Mouse (Mus musculus) hindbrain, embryonic 10.5 days (tissue): ENCODE measurements around the gene Pde4a. TPM values are rescaled to one million over a fixed set of nuclear protein-coding genes. Genes with fewer than 3 reads are reported as not detected.

Experiments
- DNase-seq: peaks from one replicate; pipeline ENCODE4 v3.0.0-alpha.2; 2017; ENCODE audit warnings: low spot score
- H3K27ac ChIP-seq: fragments of 300-500 bp; sonication (generic); 2 replicates; pipeline ENCODE4 v1.5.1; 2016; ENCODE audit warnings: mild to moderate bottlenecking, moderate library complexity
- H3K27me3 ChIP-seq: fragments of 300-500 bp; sonication (generic); 2 replicates; pipeline ENCODE4 v1.6.1; 2016; ENCODE audit warnings: mild to moderate bottlenecking; ENCODE audit not compliant: poor library complexity, insufficient read depth, severe bottlenecking
- H3K36me3 ChIP-seq: fragments of 300-500 bp; sonication (generic); 2 replicates; pipeline ENCODE4 v1.6.1; 2016; ENCODE audit warnings: mild to moderate bottlenecking, moderate library complexity
- H3K4me1 ChIP-seq: fragments of 300-500 bp; sonication (generic); replicated peaks from 2 replicates; pipeline ENCODE4 v1.6.1; 2016; ENCODE audit warnings: mild to moderate bottlenecking
- H3K4me3 ChIP-seq: fragments of 300-500 bp; sonication (generic); 2 replicates; pipeline ENCODE4 v1.5.1; 2016; ENCODE audit warnings: mild to moderate bottlenecking, moderate library complexity
- H3K9me3 ChIP-seq: fragments of 300-500 bp; sonication (generic); 2 replicates; pipeline ENCODE4 v1.6.1; 2016; ENCODE audit warnings: mild to moderate bottlenecking, moderate library complexity
- WGBS: fragments of 180-500 bp; shearing (Covaris S2); methylation state at CpG from one replicate; pipeline ENCODE4 v1.1.7; 2016; 5-methylcytosine and 5-hydroxymethylcytosine counted together
- polyA plus RNA-seq: library from polyadenylated mRNA; unstranded; fragments of >200 nt; fragmentation: Nextera tagmentation; extraction: Ambion mirVana; gene quantifications from 2 replicates; pipeline ENCODE4 v1.2.1, GENCODE M21; 2016

Gene Pde4a
- polyA plus RNA-seq, 1 experiment from 2014 or later: 6.5 TPM

DNA sequence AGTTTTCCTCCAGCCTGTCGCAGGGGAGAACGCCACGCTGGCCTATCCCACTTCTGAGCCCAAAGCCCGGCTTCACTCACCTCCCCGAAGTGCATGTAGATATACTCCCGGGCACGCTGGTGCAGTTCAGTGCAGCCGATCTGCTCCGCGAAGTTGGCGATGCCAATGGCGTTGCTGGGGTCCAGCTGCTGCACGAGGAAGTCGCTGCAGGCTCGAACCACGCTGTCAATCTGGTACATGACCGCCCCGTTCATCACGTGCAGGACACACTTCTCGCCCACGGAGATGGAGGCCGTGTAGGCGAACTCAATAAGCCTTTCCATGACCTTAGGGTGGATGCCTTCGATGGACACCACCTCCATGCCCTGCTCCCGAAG, 71.5 kb downstream of the Pde4a start:
- H3K27ac ChIP-seq: peak overlapping the region; percentile 98; the same call in 1 of the 2 replicates
- DNase-seq: no peak
- peaks cover 30% of the 10 kb centered on the region for H3K4me1 ChIP-seq
- no peaks in the 10 kb centered on the region for H3K9me3 ChIP-seq
- peaks cover 46% of the 10 kb centered on the region for H3K36me3 ChIP-seq
- WGBS: 87% methylated on average over 25 of the region's 25 CpGs
- H3K27me3 ChIP-seq: peaks cover 30% of the 10 kb centered on the region
- H3K4me3 ChIP-seq: peak overlapping the region; percentile 82

DNA sequence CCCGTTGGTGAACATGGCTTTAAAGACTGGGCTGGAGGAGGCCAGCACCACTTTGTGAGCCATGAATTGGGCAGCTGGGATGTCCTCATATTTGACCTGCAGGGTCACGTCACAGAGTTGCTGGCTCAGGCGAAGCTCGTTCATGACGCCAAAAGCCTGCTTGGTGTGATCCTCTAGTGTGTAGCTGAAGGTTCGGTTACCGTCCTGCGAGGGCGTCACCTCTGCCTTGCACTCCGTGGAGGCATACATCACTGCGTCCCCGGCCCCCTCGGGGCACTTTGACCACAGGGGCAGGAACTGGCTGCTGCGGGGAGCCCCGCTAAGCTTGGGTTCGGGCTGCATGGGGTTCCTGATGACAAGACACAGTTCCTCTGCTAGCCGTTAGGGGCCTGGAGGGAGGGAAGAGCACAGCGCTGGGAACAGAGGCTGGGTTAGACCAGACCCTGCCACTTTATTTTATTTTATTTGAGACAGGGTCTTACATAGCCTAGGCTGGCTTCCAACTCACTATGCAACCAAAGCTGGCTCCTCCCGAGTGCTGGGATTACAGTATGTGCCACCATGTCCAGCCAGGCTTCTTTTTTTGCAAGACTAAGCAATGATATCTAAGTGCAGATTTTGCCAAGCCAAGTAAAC, 72.0 kb downstream of the Pde4a start:
- Histone ChIP-seq H3K4me1 (peaks cover 30% of the 10 kb centered on the region), H3K27ac (peak overlapping the region; percentile 98), H3K36me3 (peaks cover 42% of the 10 kb centered on the region), H3K9me3 (0 out of 2 replicates have a peak, but pooled peaks cover under 1% of the 10 kb centered on the region), H3K4me3 (peak overlapping the region; percentile 82), H3K27me3 (peaks cover 35% of the 10 kb centered on the region)
- peak; percentile 57 for DNase-seq
- 19% methylated on average over 19 of the region's 19 CpGs for WGBS

DNA sequence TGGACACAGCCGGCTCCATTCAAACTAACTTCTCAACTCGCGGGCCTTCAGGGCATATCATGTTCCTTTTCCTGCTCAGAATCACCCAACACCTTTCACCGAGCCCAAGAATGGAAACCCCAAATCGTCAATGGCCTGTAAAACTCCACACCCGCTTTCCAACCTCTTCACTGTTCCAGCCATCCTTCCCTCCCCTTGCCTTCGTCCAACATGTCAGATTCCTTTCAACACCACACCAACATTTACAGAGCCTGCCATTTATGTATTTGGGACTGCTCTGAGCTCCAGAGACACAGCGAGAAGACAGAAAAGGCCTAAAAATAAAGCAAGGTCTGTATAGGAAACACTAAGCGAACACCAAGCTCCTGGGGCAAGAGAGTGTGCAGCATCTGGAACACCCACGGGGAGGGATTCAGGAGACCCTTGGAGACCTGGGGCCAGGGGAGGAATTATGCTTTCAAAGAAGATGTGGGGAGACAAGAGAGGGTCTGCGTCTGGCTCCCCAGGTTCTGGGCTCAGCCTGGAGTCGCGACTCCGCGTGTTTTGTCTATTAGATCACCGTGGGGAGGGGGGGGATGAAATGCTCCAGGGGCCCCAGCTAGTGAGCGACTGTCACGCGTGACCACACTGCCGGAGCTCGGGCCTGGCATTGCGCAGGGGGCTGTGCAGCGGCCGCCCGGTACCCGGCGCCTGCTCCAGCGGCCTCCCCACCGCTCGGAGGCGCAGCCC, 72.7 kb downstream of the Pde4a start:
- peak; percentile 59 for DNase-seq
- Histone ChIP-seq H3K9me3 (0 out of 2 replicates have a peak, but pooled peaks cover 5% of the 10 kb centered on the region), H3K27me3 (peaks cover 42% of the 10 kb centered on the region), H3K4me3 (peak overlapping the region; percentile 82), H3K4me1 (peaks cover 30% of the 10 kb centered on the region), H3K27ac (peak overlapping the region; percentile 98), H3K36me3 (peaks cover 35% of the 10 kb centered on the region)
- 2% methylated on average over 31 of the region's 31 CpGs for WGBS

DNA sequence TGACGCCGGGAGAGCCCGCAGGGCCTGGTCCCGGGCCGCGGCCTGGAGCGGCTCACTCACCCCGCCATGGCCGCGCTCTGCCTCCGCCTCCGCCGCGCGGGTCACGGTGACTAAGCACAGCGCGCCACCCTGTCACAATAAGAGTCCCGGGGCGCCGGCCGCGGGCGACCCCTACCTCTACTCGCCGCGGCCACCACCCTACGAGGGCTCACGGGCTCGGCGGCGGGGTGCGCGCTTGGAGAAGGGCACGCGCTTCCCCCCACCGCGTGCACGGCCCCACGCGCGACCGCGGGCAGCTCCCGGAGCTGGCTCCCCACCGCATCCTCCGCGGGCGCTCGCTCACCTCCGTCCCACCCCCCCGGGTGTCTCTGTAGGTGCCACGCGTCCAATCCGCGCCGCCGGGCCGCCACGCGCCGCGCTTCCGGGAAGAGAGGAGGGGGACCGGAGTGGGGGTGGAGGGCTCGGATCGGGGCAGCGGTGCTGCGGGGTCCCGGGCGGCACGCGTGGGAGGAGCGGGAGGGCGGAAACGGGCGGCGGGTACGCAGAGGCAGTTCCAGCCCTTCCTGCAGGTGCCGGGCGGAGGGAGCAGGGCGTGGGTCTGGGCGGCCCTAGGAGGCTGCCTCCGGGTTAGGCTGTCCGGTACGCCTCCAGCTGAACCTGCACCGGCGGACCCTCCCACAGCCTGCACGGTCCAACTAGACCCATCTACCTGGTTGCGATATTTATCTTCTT, 73.4 kb downstream of the Pde4a start, which contains the start of gene Keap1:
Gene Keap1, minus strand, starts transcription at position 629 of the 732 bp plus-strand sequence.
- Histone ChIP-seq H3K9me3 (0 out of 2 replicates have a peak, but pooled peaks cover 5% of the 10 kb centered on the region), H3K4me1 (peaks cover 33% of the 10 kb centered on the region), H3K27me3 (peaks cover 43% of the 10 kb centered on the region), H3K27ac (peak within 1 kb of the TSS; percentile 98), H3K36me3 (peaks cover 28% of the 10 kb centered on the region), H3K4me3 (peak within 1 kb of the TSS; percentile 82)
- under 1% methylated on average over 90 of the region's 90 CpGs for WGBS
- DNase-seq: peak; percentile 83

DNA sequence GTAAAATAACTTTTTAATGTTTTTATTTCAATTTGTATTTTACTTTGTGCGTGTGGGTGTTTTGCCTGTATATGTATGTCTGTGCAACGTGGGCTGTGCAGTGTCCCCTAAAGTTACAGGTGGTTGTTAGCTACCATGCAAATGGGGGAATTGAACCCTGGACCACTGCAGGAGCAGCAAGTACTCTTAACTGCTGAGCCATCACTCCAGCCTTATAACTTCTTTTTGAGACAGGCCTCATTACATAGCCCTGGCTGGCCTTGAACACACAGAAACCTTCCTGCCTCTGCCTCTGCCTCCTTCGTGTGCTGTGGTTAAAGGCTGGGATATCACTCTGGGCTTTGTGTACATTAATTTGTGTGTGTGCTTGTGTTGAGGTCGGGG, 73.9 kb downstream of the Pde4a start:
- DNase-seq: no peak
- 44% methylated on average over 4 of the region's 4 CpGs for WGBS
- 0 out of 2 replicates have a peak, but pooled peaks cover 5% of the 10 kb centered on the region for H3K9me3 ChIP-seq
- H3K36me3 ChIP-seq: peaks cover 22% of the 10 kb centered on the region
- peak overlapping the region; percentile 82 for H3K4me3 ChIP-seq
- H3K27me3 ChIP-seq: peaks cover 48% of the 10 kb centered on the region
- peaks cover 38% of the 10 kb centered on the region for H3K4me1 ChIP-seq
- peak overlapping the region; percentile 98; the same call in 1 of the 2 replicates for H3K27ac ChIP-seq

DNA sequence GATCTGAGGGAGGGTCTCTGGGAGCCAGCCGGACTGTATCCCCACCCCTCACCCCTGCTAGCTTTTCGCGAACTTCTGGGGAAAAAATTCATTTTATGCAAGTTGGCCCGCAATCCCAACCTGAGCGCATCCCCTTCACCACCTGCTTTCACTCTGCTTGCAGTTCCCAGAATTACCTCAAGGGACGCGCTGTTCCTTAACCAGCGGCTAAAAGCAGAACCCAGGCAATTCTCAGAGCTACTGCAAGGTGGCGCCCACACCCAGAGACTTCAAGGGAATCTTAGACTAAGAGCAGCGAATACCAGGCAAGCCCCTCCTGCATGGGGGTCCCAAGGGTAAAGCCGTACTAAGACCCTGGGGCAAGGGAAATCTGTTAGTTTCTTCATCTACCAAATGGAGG, 75.8 kb downstream of the Pde4a start:
- Histone ChIP-seq H3K9me3 (0 out of 2 replicates have a peak, but pooled peaks cover 5% of the 10 kb centered on the region), H3K27me3 (peaks cover 67% of the 10 kb centered on the region), H3K4me3 (no peak overlapping the region)

DNA sequence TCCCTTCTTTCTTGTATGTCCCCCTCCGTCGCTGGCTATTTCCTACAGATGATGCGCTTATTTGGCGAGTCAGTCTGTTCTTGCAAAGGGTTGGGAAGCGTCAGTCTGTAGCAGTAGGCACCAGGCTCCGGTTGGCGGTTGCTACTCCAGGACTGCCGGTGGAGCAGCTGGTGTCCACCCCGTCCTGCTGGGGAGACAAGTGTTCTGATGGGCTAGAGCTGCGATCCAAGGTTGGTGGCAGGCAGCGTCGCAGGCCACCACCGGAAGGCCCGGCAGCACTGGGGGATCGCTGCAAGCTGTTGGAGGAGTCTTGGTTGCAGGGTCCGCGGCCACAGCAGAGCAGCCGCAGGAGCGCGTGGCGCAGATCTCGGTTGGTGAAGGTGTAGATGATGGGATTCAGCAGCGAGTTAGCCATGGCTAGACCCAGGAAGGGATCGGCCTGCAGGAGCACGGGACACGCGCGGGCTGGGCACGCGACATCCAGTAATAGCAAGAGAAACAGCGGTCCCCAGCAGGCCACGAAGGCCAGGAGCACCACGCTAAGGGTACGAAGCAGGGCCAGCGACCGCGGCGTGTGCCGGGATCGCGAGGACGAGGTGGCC, 78.4 kb downstream of the Pde4a start:
- Histone ChIP-seq H3K4me3 (peak overlapping the region; percentile 57), H3K27me3 (peaks cover 93% of the 10 kb centered on the region), H3K9me3 (0 out of 2 replicates have a peak, but pooled peaks cover 5% of the 10 kb centered on the region), H3K27ac (peak overlapping the region; percentile 17), H3K4me1 (peaks cover 36% of the 10 kb centered on the region), H3K36me3 (no peaks in the 10 kb centered on the region)
- peak; percentile 40 for DNase-seq
- WGBS: 5% methylated on average over 42 of the region's 42 CpGs

More for the DNA sequence above, 75.8 kb downstream of the Pde4a start:
- 7% methylated on average over 11 of the region's 11 CpGs for WGBS
- H3K4me1 ChIP-seq: peaks cover 46% of the 10 kb centered on the region
- H3K36me3 ChIP-seq: 0 out of 2 replicates have a peak, but pooled peaks cover 6% of the 10 kb centered on the region
- DNase-seq: peak; percentile 88
- no peak overlapping the region for H3K27ac ChIP-seq

DNA sequence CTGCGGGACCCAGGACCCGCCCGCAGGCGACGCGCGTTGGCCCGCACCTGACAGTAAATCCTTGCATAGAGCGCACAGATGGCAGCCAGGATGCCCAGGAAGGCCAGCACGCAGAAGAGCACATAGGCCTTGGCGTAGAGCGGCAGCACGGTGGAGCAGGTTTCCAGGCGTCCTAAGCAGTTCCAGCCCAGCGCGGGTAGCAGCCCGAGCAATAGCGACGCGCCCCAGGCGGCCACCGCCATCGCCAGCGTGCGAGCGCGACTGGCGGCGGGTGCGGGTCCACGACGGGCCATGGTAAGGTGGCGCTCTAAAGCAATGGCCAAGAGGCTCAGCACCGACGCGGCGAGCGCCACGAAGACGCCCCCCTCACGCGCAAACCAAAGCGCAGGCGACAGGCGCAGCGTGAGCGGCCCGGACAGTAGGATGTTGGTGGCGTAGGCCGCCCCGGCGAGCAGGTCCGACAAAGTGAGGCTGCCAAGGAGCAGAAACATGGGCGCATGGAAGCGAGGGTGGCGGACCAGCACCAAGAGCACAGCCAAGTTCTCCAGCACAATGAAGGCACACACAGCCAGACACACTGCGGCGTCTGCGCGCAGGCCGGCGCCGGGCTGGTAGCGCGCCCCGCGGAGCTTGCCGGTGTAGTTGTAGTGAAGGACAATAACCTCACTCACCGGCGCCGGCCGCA, 79.1 kb downstream of the Pde4a start:
- H3K4me1 ChIP-seq: peaks cover 32% of the 10 kb centered on the region
- H3K36me3 ChIP-seq: no peaks in the 10 kb centered on the region
- DNase-seq: peak; percentile 56
- under 1% methylated on average over 72 of the region's 72 CpGs for WGBS
- peak overlapping the region; percentile 17 for H3K27ac ChIP-seq
- peak overlapping the region; percentile 57 for H3K4me3 ChIP-seq
- H3K9me3 ChIP-seq: 0 out of 2 replicates have a peak, but pooled peaks cover 5% of the 10 kb centered on the region
- H3K27me3 ChIP-seq: peaks cover 98% of the 10 kb centered on the region

DNA sequence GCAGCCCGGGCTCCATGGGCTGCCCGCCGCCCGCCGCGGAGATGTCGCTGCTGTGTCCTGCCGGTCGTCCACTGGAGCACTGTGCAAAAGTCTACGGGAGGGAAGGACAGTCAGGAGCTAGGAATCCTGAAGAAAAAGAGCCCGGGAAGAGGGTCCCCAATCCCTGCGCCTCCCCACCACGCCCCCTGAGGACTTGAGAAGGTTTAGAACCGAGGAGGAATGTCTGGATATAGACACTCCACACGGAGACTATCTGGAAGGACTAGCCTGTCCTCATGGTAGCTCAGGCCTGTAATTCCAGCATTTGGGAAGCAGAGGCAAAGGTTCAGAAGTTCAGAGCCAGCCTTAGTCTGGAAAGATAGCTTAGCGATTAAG, 79.6 kb downstream of the Pde4a start:
- Histone ChIP-seq H3K27me3 (peaks cover 98% of the 10 kb centered on the region), H3K27ac (peak overlapping the region; percentile 17), H3K9me3 (0 out of 2 replicates have a peak, but pooled peaks cover 5% of the 10 kb centered on the region), H3K36me3 (no peaks in the 10 kb centered on the region), H3K4me1 (peaks cover 36% of the 10 kb centered on the region), H3K4me3 (peak overlapping the region; percentile 57)
- WGBS: 3% methylated on average over 16 of the region's 16 CpGs
- no peak for DNase-seq

DNA sequence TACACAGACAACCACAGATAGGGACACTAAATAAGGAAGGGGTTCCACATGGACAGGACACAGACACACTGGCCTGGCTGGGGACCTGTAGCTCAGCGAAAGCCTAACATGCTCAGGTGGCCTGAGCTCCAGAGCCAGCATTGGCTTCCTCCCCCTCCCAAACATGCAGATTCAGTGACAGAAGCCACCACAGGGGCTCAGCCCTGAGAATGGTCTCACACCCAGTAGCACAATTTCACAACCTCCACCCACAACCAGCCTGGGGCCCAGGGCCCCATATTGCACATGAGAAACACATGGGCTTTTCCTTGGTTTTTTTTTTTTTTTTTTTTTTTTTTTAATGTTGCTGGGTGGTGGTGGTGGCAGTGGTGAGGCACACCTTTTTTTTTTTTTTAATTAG, 80.8 kb downstream of the Pde4a start:
- no peak overlapping the region for H3K4me3 ChIP-seq
- H3K4me1 ChIP-seq: peaks cover 39% of the 10 kb centered on the region
- H3K27me3 ChIP-seq: peaks cover 100% of the 10 kb centered on the region
- 0 out of 2 replicates have a peak, but pooled peaks cover 5% of the 10 kb centered on the region for H3K9me3 ChIP-seq
- no peak for DNase-seq
- H3K27ac ChIP-seq: no peak overlapping the region
- 42% methylated on average over 1 of the region's 1 CpGs for WGBS
- no peaks in the 10 kb centered on the region for H3K36me3 ChIP-seq

DNA sequence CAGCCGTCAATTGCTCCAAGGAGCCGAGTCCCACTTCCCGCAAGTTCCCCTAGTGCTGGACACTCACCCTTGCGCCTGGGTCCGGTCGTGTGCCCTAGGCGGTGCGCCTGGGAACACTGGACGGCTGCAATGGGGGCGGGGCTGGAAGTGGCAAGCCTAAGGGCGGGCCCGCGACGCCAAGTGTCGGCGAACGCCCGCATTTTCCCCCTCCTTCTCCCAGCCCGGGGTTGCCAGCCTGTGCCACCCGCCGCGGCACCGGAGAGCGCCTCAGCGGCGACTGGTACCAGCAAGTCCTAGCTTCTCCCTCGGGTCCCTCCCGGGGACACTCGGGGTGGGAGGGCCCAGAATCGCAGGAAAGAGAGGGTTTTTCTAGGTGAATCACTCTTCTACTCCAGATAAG, 82.8 kb downstream of the Pde4a start, which contains the start of gene S1pr5:
Gene S1pr5, minus strand, starts transcription at position 118 of the 400 bp plus-strand sequence.
- Histone ChIP-seq H3K36me3 (no peaks in the 10 kb centered on the region), H3K9me3 (no peaks in the 10 kb centered on the region), H3K27me3 (peaks cover 95% of the 10 kb centered on the region), H3K4me3 (peak within 1 kb of the TSS; percentile 34), H3K27ac (no peak within 1 kb of the TSS), H3K4me1 (peaks cover 36% of the 10 kb centered on the region)
- DNase-seq: peak; percentile 29
- 2% methylated on average over 30 of the region's 30 CpGs for WGBS
